Mouse (Mus musculus) embryonic fibroblast, embryonic 13.5 days (primary cell): Measurements from ENCODE around the gene Aff3.

Source experiments
- CTCF ChIP-seq: IDR thresholded peaks from 2 replicates; pipeline ENCODE4 v1.5.1; 2011; ENCODE audit warnings: mild to moderate bottlenecking, control low read depth, low read length, moderate library complexity, borderline replicate concordance; ENCODE audit not compliant: insufficient read depth
- POLR2A ChIP-seq: IDR thresholded peaks from 2 replicates; pipeline ENCODE4 v1.6.1; 2011; ENCODE audit warnings: low read depth, mild to moderate bottlenecking, control low read depth, low read length, moderate library complexity

GRCm38 (mm10) chr1:38186227-38186545 is 478.6 kb downstream of the Aff3 start:
- no peak for TF ChIP-seq POLR2A
- TF ChIP-seq CTCF: no peak
